Mouse (Mus musculus) heart, embryonic 13.5 days (tissue): Measurements from ENCODE around the gene Camkk2. TPM values are rescaled to one million over a fixed set of nuclear protein-coding genes. Genes with fewer than 3 reads are reported as not detected.

ENCODE experiments used
- ATAC-seq: fragments of 200-750 bp; cut with Nextera tagmentation; 2 replicates; pipeline ENCODE4 v1.8.0; 2017; ENCODE audit warnings: moderate TSS enrichment; ENCODE audit not compliant: insufficient number of reproducible peaks, low FRiP score, low TSS enrichment; ENCODE audit errors: extremely low read depth
- H3K27ac ChIP-seq: fragments of 300-500 bp; sonication (generic); replicated peaks from 2 replicates; pipeline ENCODE4 v1.5.1; 2015; ENCODE audit warnings: moderate library complexity, mild to moderate bottlenecking, inconsistent platforms
- H3K27me3 ChIP-seq: fragments of 300-500 bp; sonication (generic); replicated peaks from 2 replicates; pipeline ENCODE4 v1.6.1; 2015; ENCODE audit warnings: mild to moderate bottlenecking, inconsistent platforms
- H3K36me3 ChIP-seq: fragments of 300-500 bp; sonication (generic); 2 replicates; pipeline ENCODE4 v1.6.1; 2015; ENCODE audit warnings: mild to moderate bottlenecking, inconsistent platforms
- H3K4me1 ChIP-seq: fragments of 300-500 bp; sonication (generic); 2 replicates; pipeline ENCODE4 v1.6.1; 2015; ENCODE audit warnings: inconsistent platforms
- H3K4me2 ChIP-seq: fragments of 300-500 bp; sonication (generic); 2 replicates; pipeline ENCODE4 v1.6.1; 2015; ENCODE audit warnings: inconsistent platforms, mild to moderate bottlenecking, moderate library complexity
- H3K4me3 ChIP-seq: fragments of 300-500 bp; sonication (generic); 2 replicates; pipeline ENCODE4 v1.5.1; 2015; ENCODE audit warnings: moderate library complexity, mild to moderate bottlenecking, inconsistent platforms
- H3K9ac ChIP-seq: fragments of 300-500 bp; sonication (generic); 2 replicates; pipeline ENCODE4 v1.6.1; 2015; ENCODE audit warnings: inconsistent platforms, mild to moderate bottlenecking, moderate library complexity
- H3K9me3 ChIP-seq: fragments of 300-500 bp; sonication (generic); 2 replicates; pipeline ENCODE4 v1.6.1; 2016; ENCODE audit warnings: inconsistent platforms
- WGBS: fragments of 180-500 bp; shearing (Covaris S2); methylation state at CpG from one replicate; pipeline ENCODE4 v1.1.7; 2015; ENCODE audit warnings: mixed read lengths; 5-methylcytosine and 5-hydroxymethylcytosine counted together
- polyA plus RNA-seq: library from polyadenylated mRNA; unstranded; fragments of >200 nt; fragmentation: Nextera tagmentation; extraction: Ambion mirVana; gene quantifications from 2 replicates; pipeline ENCODE4 v1.2.1, GENCODE M21; 2015

Gene Camkk2
- polyA plus RNA-seq, 1 experiment from 2014 or later = 14.0 TPM

DNA sequence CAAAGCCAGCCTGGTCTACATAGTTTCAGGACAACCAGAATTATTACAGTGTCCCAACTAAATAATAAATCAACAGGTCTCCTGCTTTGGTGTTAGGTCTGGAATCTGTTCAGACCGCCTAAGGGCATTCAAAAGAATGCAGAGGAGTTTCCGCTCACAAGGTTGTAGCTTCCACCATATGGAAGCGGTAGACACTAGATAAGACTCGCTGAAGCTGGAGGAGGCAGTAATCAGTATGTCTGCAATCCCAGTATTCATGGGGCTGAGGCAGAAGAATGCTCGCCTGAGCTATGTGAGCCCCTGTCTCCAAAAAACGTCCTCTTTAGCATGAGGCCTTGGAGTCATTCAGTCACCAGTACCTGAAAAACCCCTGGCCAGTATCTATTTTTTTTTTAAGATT lies 70.4 kb downstream of the Camkk2 start:
- peaks cover 26% of the 10 kb centered on the region for H3K4me1 ChIP-seq
- no peaks in the 10 kb centered on the region for H3K36me3 ChIP-seq
- peak overlapping the region; percentile 88; the same call in 1 of the 2 replicates for H3K27ac ChIP-seq
- no peak for ATAC-seq
- H3K9ac ChIP-seq = no peak overlapping the region
- 0 out of 2 replicates have a peak, but pooled peaks cover 4% of the 10 kb centered on the region for H3K9me3 ChIP-seq
- 41% methylated on average over 6 of the region's 6 CpGs for WGBS
- H3K4me3 ChIP-seq = no peak overlapping the region
- H3K27me3 ChIP-seq = no peaks in the 10 kb centered on the region
- peak overlapping the region; percentile 72 for H3K4me2 ChIP-seq

DNA sequence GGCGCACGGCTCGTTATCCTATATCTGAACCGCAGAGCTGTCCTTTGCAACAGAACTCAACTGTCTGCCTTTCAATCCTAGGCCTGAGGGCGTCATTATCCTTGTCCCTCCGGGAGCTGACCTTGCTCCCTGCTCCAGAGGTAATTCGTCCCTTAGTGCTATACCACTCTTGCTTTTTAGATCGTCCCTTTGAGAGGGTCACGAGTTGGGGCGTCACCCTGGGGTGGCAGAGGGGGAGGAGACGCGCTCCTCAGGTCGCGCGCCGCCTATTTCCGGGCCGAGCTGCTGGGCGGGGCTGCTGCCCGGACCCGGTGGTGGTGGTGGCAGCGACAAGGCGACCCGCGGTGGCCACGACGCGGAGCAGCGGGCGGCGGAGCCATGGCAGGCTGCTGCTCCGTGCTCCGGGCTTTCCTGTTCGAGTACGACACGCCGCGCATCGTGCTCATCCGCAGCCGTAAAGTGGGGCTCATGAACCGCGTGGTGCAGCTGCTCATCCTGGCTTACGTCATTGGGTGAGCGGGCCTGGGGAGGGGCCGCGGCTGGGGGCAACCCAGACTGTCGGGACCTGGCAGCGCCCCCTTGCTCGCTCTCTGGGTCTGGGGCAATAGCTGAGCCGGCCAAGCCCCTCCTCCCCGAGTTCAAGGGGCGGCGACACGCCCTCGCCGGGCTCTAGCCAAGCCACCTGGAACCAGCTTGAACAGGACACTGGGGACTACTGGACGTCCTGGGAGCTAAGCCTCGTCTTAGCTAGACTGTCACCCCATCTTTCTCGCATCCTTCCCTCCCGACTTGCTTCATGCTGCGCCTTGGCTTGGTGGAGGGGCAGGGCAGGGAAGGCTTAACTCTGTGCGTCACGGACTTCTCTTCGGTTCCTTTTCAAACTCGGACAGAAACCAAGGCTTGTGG lies 71.7 kb downstream of the Camkk2 start, which contains the start of gene P2rx4:
P2rx4 (plus strand) TSS at position 269 of the 906 bp plus-strand sequence.
- no peaks in the 10 kb centered on the region for H3K27me3 ChIP-seq
- peak within 1 kb of the TSS; percentile 67 for H3K4me3 ChIP-seq

DNA sequence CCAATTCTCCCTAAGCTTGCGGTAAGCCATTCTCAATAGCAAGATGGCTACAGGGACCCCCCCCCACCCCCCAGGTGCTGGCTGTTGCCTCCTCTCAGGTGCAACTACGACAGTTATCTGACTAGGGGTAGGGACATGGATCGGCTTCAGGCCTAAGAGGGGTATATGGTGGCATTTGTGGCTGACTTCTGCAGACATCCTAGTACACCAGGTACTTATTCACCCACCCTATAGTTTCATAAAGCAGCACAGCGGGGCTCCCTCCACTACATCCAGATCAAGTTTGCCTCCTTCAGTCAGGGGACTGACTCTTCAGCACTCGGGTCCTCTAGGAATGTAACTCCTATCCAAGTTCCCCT lies 72.3 kb downstream of the Camkk2 start:
- Histone ChIP-seq H3K4me1 (peaks cover 26% of the 10 kb centered on the region), H3K36me3 (no peaks in the 10 kb centered on the region), H3K27ac (peak overlapping the region; percentile 88), H3K4me3 (peak overlapping the region; percentile 67), H3K9me3 (no peaks in the 10 kb centered on the region), H3K9ac (peak overlapping the region; percentile 85), H3K4me2 (peak overlapping the region; percentile 72), H3K27me3 (no peaks in the 10 kb centered on the region)
- WGBS = 37% methylated on average over 5 of the region's 5 CpGs
- ATAC-seq = no peak

More for the DNA sequence above, 71.7 kb downstream of the Camkk2 start, which contains the start of gene P2rx4:
- H3K27ac ChIP-seq = peak within 1 kb of the TSS; percentile 88
- WGBS = under 1% methylated on average over 66 of the region's 66 CpGs
- H3K9me3 ChIP-seq = no peaks in the 10 kb centered on the region
- peak; percentile 85 for ATAC-seq
- peaks cover 26% of the 10 kb centered on the region for H3K4me1 ChIP-seq
- H3K9ac ChIP-seq = peak within 1 kb of the TSS; percentile 85
- H3K36me3 ChIP-seq = no peaks in the 10 kb centered on the region
- H3K4me2 ChIP-seq = peak within 1 kb of the TSS; percentile 72

DNA sequence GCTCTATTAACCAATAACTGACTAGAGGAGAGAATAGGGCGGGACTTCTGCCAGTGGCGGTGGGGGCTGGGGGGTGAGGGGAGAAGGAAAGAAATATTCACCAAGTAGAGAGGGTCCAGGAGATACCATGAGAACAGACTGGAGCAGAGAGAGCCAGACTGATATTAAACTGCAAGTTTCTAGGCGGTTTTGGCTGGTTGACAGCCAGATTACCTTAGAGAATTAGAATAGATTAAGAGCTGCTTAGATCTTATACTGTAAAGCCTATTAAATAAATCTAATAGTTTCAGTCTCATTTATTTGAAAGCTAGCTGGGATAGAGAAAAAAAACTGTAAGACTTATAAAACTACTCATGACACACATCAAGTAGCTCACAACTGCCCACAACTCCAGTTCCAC lies 74.0 kb downstream of the Camkk2 start:
- ATAC-seq = no peak
- no peak overlapping the region for H3K9ac ChIP-seq
- peaks cover 35% of the 10 kb centered on the region for H3K4me1 ChIP-seq
- no peak overlapping the region for H3K4me3 ChIP-seq
- H3K4me2 ChIP-seq = no peak overlapping the region
- no peaks in the 10 kb centered on the region for H3K9me3 ChIP-seq
- no peaks in the 10 kb centered on the region for H3K27me3 ChIP-seq
- H3K36me3 ChIP-seq = no peaks in the 10 kb centered on the region
- no peak overlapping the region for H3K27ac ChIP-seq
- 70% methylated on average over 3 of the region's 3 CpGs for WGBS

DNA sequence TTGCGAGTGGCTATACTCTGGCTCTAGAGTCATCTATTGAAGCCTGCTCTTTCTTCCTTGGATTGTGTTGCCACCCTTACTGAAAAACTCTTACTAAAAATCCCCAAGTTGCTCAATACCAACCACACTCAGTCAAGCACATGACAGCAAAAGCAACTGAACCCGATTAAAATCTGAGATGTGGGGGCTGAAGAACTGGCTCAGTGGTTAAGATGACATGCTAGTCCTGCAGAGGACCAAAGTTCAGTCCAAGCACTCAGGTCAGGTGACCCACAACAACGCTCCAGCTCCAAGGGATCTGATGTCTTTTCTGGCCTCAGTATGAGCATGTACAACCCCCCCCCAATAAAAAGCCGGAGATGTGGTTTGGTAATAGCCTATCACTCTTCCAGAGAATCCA lies 74.6 kb downstream of the Camkk2 start:
- no peak overlapping the region for H3K4me3 ChIP-seq
- H3K4me2 ChIP-seq = no peak overlapping the region
- no peak overlapping the region for H3K9ac ChIP-seq
- WGBS = 72% methylated on average over 4 of the region's 4 CpGs
- no peak for ATAC-seq
- H3K27me3 ChIP-seq = no peaks in the 10 kb centered on the region
- H3K27ac ChIP-seq = no peak overlapping the region
- H3K9me3 ChIP-seq = no peaks in the 10 kb centered on the region
- no peaks in the 10 kb centered on the region for H3K36me3 ChIP-seq
- H3K4me1 ChIP-seq = peaks cover 37% of the 10 kb centered on the region

DNA sequence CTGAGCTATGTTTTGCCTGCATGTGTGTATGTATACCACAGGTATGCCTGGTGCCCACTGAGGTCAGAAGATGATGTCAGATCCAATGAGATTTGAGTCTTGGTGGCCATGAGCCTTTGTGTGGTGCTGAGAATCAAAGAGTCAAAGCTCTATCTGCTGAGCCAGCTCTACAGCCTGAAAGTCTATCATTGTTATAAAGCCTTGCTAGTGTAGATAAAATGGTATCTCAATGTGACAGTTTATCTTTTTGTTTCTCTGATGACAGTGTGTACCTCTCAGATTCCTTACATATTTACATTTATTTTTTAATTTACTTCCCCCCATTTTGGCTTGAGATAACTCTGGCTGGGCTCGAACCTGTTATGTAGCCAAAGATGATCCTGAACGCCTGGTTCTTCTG lies 75.6 kb downstream of the Camkk2 start:
- no peak overlapping the region for H3K4me2 ChIP-seq
- H3K4me3 ChIP-seq = no peak overlapping the region
- H3K9ac ChIP-seq = no peak overlapping the region
- no peaks in the 10 kb centered on the region for H3K9me3 ChIP-seq
- H3K36me3 ChIP-seq = no peaks in the 10 kb centered on the region
- no peak for ATAC-seq
- WGBS = 80% methylated on average over 2 of the region's 2 CpGs
- peaks cover 34% of the 10 kb centered on the region for H3K4me1 ChIP-seq
- H3K27me3 ChIP-seq = no peaks in the 10 kb centered on the region
- no peak overlapping the region for H3K27ac ChIP-seq

DNA sequence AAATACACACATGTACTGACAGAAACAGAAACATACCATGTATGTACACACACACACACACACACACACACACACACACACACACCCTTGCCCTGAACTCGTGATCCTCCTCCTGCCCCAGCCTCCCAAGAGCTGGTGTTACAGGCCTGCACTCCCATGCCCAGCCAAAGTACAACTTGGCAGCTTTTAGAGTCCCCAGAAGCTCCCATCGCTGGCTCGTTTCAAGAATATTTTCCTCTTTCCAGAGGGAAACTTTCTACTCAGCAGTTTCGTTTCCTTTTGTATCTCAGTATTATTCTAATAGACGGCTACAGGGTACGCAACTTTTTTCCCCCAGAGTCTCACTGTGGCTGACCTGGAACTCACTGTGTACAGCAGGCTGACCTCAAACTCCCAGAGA lies 77.1 kb downstream of the Camkk2 start:
- Histone ChIP-seq H3K27ac (no peak overlapping the region), H3K4me1 (peaks cover 31% of the 10 kb centered on the region), H3K9me3 (no peaks in the 10 kb centered on the region), H3K4me2 (no peak overlapping the region), H3K4me3 (no peak overlapping the region), H3K36me3 (no peaks in the 10 kb centered on the region), H3K9ac (no peak overlapping the region), H3K27me3 (no peaks in the 10 kb centered on the region)
- no peak for ATAC-seq
- 66% methylated on average over 6 of the region's 6 CpGs for WGBS

DNA sequence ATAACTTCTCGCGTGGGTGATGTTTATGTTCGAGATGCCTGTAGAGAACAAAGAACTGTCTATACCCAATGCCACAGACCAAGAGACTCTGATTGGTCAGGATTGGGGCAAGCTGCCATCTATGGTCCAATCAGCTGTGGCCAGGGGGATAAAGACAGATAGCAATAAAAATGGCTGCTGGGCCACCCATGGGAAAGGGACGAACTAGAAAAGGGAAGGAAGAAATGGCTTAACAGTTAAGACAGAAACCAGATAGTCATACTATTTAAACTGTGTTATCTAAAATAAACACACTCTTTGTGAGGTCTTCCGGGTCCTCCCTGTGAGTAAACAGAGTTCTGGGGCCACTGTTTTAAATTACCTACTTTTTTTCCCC lies 78.4 kb downstream of the Camkk2 start:
- H3K4me1 ChIP-seq = peaks cover 25% of the 10 kb centered on the region
- no peak overlapping the region for H3K4me3 ChIP-seq
- ATAC-seq = no peak

DNA sequence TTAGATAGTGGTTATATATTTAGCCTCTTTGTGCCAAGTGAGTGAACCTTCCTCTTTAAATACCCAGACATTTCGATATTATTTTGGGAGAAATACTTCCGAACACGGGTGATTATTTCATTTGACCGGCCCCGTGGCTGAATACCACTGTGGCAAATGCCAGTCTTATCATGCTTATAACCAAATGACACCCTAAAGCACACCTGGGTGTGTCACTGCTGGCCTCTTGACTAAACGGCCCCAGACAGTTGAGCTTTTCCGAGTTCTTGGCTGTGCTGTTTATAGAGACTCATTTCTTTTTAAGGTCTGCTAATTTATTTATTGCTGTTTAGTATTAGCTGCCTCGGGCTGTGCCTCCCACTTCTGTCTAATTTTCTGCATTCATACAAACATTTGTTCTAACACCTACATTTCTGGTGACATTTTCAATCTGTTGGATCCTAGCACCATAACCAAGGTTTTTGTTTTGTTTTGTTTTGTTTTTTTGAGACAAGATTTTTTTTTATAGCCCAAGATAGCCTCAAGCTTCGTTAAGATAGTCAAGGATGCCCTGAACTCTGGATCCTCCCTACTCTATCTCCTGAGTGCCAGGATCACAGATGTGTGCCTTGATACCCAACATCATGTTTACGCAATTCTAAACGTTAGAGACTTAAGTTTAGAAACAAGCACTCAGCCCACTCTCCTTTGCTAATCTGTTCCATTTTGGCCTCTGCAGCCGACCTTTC lies 78.9 kb downstream of the Camkk2 start:
- Histone ChIP-seq H3K9ac (no peak overlapping the region), H3K27ac (no peak overlapping the region), H3K36me3 (no peaks in the 10 kb centered on the region), H3K4me2 (no peak overlapping the region), H3K27me3 (no peaks in the 10 kb centered on the region), H3K4me1 (peaks cover 25% of the 10 kb centered on the region), H3K4me3 (no peak overlapping the region), H3K9me3 (no peaks in the 10 kb centered on the region)
- no peak for ATAC-seq
- WGBS = 66% methylated on average over 12 of the region's 12 CpGs

More for the DNA sequence above, 78.4 kb downstream of the Camkk2 start:
- H3K27me3 ChIP-seq = no peaks in the 10 kb centered on the region
- no peaks in the 10 kb centered on the region for H3K9me3 ChIP-seq
- H3K36me3 ChIP-seq = no peaks in the 10 kb centered on the region
- no peak overlapping the region for H3K27ac ChIP-seq
- WGBS = 39% methylated on average over 5 of the region's 5 CpGs
- no peak overlapping the region for H3K9ac ChIP-seq
- no peak overlapping the region for H3K4me2 ChIP-seq

DNA sequence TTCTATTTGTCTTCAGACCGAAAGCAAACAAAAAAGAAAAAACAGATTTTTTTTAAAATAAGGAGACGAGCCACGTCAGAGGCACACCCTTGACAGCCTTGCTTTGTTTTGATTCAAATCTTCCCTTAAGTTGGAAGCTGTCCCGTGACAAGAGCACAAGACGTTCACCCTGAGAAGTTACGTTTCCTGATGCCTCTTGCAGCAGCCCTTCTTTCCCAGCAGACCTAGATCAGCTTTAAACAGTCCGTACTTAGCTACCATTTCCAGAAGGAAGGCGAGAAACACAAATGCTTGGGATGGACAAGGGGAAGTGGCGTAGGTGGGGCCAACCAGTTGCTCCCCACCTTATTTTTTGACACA lies 80.5 kb downstream of the Camkk2 start:
- Histone ChIP-seq H3K4me3 (no peak overlapping the region), H3K27ac (no peak overlapping the region), H3K4me1 (peaks cover 27% of the 10 kb centered on the region), H3K9ac (no peak overlapping the region), H3K27me3 (no peaks in the 10 kb centered on the region), H3K9me3 (no peaks in the 10 kb centered on the region), H3K36me3 (no peaks in the 10 kb centered on the region), H3K4me2 (no peak overlapping the region)
- no peak for ATAC-seq
- WGBS = 62% methylated on average over 9 of the region's 9 CpGs

DNA sequence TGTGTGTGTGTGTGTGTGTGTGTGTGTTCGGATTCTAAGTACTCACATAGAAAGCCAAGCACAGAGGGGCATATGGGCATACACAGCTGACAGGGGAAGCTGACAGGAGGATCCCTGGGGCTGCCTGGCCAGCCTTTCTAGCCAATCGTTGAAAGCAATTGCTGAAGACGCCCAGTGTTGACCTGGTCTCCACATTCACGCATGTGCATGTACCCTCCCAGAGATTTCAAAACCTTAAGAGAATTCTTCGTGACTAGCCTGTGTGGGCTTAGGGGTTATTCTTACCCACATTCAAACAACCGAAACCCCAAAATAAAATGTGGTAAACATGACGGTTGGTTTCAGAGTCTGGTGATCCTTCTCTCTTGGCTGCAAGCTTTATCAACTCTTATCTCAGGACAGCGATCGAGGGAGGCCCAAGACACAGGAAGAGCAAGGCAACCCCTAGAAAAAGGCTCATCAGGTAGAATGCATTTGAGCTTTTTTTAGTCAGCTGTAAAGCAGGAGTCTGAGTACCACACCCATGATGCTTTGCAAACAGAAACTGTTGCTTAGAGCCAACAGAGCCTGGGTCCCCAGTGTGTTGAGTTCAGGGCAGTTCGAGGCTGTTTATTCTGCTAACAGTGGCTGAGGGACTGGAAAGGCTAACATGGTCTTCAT lies 81.0 kb downstream of the Camkk2 start:
- ATAC-seq = no peak
- H3K9ac ChIP-seq = no peak overlapping the region
- no peaks in the 10 kb centered on the region for H3K36me3 ChIP-seq
- H3K27me3 ChIP-seq = no peaks in the 10 kb centered on the region
- H3K9me3 ChIP-seq = no peaks in the 10 kb centered on the region
- no peak overlapping the region for H3K4me2 ChIP-seq
- H3K4me3 ChIP-seq = no peak overlapping the region
- 59% methylated on average over 10 of the region's 10 CpGs for WGBS
- H3K27ac ChIP-seq = no peak overlapping the region
- H3K4me1 ChIP-seq = peaks cover 32% of the 10 kb centered on the region
